Mouse (Mus musculus): Measurements from ENCODE around the gene Cfap69. TPM values are rescaled to one million over a fixed set of nuclear protein-coding genes. Genes with fewer than 3 reads are reported as not detected.

Gene Cfap69
- 11.0 TPM for polyA plus RNA-seq (2015; fragmentation: Illumina TruSeq; extraction: RNeasy Lipid Tissue Mini Kit (QIAGEN cat#74804); ENCODE audit: low read depth, low replicate concordance)

DNA sequence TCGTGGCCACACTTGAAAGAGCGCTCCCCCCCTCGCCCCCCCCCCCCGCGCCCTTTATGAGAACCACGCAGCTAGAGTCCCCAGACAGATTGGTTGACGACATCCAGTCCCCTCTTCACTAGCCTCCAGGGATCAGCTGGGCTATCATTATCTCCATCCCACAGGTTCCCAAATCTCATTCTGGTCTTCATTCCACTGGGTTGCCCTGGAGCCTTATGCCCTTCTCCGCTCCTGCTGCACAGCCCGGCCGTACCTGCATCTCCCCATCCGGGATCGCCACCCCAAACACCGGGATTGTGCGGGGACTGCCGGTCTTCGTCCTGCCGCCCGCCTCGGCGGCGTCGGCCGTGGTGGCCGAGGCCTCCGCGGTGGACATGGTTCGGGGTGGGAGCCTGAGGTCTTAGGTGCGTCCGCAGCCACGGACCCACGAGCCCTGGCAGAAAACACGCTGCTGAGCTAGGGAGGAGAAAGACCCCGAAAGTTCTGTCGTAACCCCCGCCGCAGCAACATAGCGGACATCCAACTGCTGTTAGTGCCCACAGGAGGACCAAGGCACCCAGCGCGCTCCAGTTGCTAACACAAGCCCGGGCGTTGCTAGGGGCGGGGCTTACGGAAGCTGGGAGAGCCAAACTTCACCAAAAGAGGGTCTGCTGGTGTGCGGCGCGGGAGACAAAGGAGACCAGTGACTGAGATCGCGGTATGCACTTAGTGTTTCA lies at the start of gene Cfap69:
Gene Cfap69 (minus strand): TSS at position 585 of the 716 bp plus-strand sequence.

DNA sequence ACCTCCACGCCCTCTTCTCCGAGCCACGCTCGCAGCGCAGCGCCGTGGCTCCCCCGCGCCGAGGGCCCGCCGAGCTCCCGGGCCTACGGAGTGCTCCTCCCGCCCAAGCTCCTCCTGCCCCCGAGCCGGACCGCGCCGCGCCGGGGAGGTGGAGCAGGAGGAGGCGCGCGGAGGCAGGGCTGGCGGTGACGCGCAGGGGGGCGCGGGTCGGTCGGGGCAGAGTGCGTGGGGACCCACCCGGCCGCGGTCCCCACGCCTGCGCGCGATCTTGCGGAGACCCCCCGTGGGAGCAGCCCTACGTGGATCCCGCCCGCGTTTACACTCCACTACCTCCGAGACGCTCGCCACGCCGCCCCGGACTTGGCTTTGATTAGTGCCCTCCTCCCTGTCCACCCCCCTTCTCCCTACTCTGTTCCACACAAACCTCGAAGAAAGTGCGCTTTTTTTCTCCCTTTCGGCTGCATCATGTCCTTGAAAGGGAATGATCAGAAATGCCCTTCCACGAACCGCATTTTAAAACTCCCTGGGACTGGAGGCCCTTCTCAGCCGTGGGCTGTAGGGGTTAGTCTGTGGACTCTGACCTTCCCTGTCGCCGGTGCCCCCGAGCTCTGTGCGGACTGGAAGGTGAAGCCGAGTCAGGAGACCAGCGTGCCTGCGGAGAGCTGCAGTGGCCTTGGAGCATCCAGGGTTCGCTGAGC lies 30.1 kb upstream of the Cfap69 start, which contains the start of gene Steap2:
Gene Steap2 (minus strand): TSS at position 623 of the 698 bp plus-strand sequence.

DNA sequence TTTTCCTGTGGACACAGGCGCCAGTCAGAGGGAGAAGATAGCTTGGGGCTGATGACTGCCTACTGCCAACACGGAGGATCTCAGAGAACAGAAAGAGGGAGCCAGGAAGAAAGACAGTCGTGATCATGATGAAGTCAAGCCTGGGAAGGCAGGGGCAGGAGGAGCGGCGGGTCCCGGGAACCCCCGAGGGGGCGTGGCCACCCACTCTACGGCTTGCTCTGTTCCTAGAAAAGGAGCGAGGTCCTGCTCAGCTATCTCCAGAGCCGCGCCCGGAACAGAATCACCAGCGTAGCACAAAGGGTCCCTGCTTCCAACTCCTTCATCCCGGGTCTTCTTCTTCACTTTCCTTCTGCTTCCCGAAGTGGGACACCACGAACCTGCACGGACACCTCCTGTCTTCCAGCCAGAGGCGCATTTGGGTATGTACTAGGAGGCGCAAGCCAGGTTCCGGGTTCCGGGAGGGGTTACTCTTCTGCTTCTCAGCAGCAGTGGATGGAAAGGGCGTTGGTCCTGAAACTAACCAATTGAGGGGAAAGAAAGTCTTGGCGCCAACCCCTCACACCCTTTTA lies 90.2 kb downstream of the Cfap69 start, which contains the start of gene Gm8773:
Gene Gm8773 (plus strand): TSS at position 51 of the 569 bp plus-strand sequence.

DNA sequence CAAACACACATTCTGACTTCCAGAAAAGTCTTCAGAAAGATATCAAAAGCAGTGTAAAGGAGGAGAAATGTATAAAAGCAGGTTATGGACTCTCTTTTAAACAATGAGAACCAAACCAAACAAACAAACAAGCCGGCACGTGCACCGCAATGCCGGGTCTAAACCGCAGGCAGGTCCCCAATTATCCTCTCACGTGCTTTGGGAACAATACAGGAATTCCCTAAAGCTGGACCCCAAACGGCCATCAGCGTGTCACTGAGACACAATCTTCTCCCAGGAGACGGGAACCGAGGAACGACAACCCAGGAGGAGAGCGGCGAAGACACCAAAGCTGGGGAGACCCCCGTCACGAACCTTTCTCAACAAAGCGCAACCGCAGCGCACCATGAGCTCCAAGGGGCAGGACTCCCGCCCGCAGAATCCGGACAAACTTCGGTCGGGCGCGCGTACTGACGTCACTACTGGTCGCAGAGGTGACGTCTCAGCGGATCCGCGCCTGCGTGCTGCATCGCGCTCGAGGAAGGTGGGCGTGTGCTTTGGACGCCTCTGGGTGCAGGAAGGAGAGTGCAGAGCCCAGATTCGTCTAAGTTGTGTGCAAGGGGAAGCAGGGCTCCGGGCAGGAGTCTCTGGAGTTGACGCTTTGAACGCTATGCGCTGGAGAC lies 104.8 kb downstream of the Cfap69 start, which contains the start of gene Gtpbp10:
Gene Gtpbp10 (minus strand): TSS at position 460 of the 662 bp plus-strand sequence.

Other genes starting within 250 kb of the Cfap69 start
- 115 TPM for gene Cdk14, start 243.9 kb downstream of the Cfap69 start, polyA plus RNA-seq (2015; fragmentation: Illumina TruSeq; extraction: RNeasy Lipid Tissue Mini Kit (QIAGEN cat#74804); ENCODE audit: low read depth, low replicate concordance)
- not detected for gene 1700015F17Rik, start 185.1 kb downstream of the Cfap69 start, polyA plus RNA-seq (2015; fragmentation: Illumina TruSeq; extraction: RNeasy Lipid Tissue Mini Kit (QIAGEN cat#74804); ENCODE audit: low read depth, low replicate concordance)
- gene Cldn12, start 149.3 kb downstream of the Cfap69 start, polyA plus RNA-seq (2015; fragmentation: Illumina TruSeq; extraction: RNeasy Lipid Tissue Mini Kit (QIAGEN cat#74804); ENCODE audit: low read depth, low replicate concordance): 49.1 TPM
- 12.6 TPM for gene Gtpbp10, start 104.7 kb downstream of the Cfap69 start, polyA plus RNA-seq (2015; fragmentation: Illumina TruSeq; extraction: RNeasy Lipid Tissue Mini Kit (QIAGEN cat#74804); ENCODE audit: low read depth, low replicate concordance)
- gene Gm8773, start 90.4 kb downstream of the Cfap69 start, polyA plus RNA-seq (2015; fragmentation: Illumina TruSeq; extraction: RNeasy Lipid Tissue Mini Kit (QIAGEN cat#74804); ENCODE audit: low read depth, low replicate concordance): not detected
- 10.9 TPM for gene Steap2, start 30.3 kb upstream of the Cfap69 start, polyA plus RNA-seq (2015; fragmentation: Illumina TruSeq; extraction: RNeasy Lipid Tissue Mini Kit (QIAGEN cat#74804); ENCODE audit: low read depth, low replicate concordance)
- 2.3 TPM for gene Steap1, start 85.1 kb upstream of the Cfap69 start, polyA plus RNA-seq (2015; fragmentation: Illumina TruSeq; extraction: RNeasy Lipid Tissue Mini Kit (QIAGEN cat#74804); ENCODE audit: low read depth, low replicate concordance)